Mouse (Mus musculus): ENCODE data around the gene Mfng.

DNA sequence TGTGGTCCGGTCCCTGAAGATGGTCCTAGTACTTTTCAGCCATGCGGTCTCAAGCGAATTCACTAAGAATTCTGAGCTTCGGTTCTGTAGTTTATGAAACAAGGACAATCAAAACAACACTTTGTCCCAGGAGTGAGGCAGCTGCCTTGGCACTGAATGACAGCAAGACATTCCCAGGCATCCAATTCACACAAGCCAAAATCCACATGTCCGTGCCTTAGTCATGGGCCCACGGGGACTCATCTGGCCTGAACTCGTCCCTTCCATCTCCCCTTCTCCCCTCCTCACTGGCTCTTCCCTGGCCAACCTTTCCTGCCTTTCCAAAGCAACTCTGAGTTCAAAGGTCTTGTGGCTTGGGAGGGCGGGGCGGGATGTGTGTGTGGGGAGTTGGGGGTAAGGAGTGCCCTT, 13.1 kb upstream of the Mfng start:
- TF ChIP-seq CTCF (IDR thresholded peaks at IDR 0.05; ENCODE audit: low read depth, low read length) = no peak
- TF ChIP-seq POLR2A (IDR thresholded peaks at IDR 0.05; ENCODE audit: insufficient read depth, low read length) = no peak
